In genomic region chr4:133911983-133912382, GRCm38 (mm10) we compare ENCODE assay signal across 19 mouse cellular contexts.
"Had no signal": no experiment of that assay in that cellular context is flagged by ENCODE, and none has a peak within 500 bp of the region (broad histone marks: within the 10 kb centered on the region; RNA-seq: fewer than 3 reads in every experiment).

No protein-coding gene starts in this region.

- H3K9ac ChIP-seq: liver, embryonic 14.5 days; neural tube, embryonic 12.5 days had no signal

- H3K27ac ChIP-seq: liver, embryonic 14.5 days; neural tube, embryonic 12.5 days had no signal

- ATAC-seq: liver, embryonic 12.5 days; midbrain, embryonic 16.5 days had no signal

- H3K9me3 ChIP-seq: liver, embryonic 12.5 days; midbrain, embryonic 10.5 days; midbrain, embryonic 12.5 days; neural tube, embryonic 12.5 days; neural tube, embryonic 15.5 days had no signal

- DNase-seq: lung, adult 18-20 months; lung, embryonic 14.5 days; lung, postnatal 14 days; midbrain, embryonic 14.5 days; retina, postnatal 1 day; right cerebral cortex, adult 18-20 months; right cerebral cortex, postnatal 25 days; right cerebral cortex, postnatal 4 days; spleen, adult 18-20 months; thymus, adult 18-20 months; thymus, postnatal 14 days; thymus, postnatal 36 days had no signal

- H3K27me3 ChIP-seq: liver, embryonic 12.5 days; midbrain, embryonic 12.5 days; neural tube, embryonic 12.5 days; neural tube, embryonic 15.5 days had no signal

- H3K36me3 ChIP-seq: liver, embryonic 12.5 days; midbrain, embryonic 10.5 days; midbrain, embryonic 12.5 days; neural tube, embryonic 12.5 days; neural tube, embryonic 15.5 days had no signal

- H3K4me3 ChIP-seq: liver, embryonic 12.5 days; neural tube, embryonic 12.5 days had no signal
